Comparison of ENCODE assay signal across 32 mouse cellular contexts in genomic region chr9:80052951-80053350, GRCm38 (mm10). TPM values are rescaled to one million over a fixed set of nuclear protein-coding genes. Genes with fewer than 3 reads are reported as not detected.
"Had no signal": no experiment of that assay in that cellular context is flagged by ENCODE, and none has a peak within 500 bp of the region (broad histone marks: within the 10 kb centered on the region; RNA-seq: fewer than 3 reads in every experiment).

No protein-coding gene starts in this region.

- H3K9me3 ChIP-seq: limb, embryonic 10.5 days; limb, embryonic 15.5 days; liver, embryonic 13.5 days; liver, embryonic 15.5 days; lung, embryonic 15.5 days; midbrain, embryonic 13.5 days; midbrain, embryonic 15.5 days had no signal

- H3K9ac ChIP-seq: limb, embryonic 12.5 days; limb, embryonic 13.5 days; limb, embryonic 15.5 days; liver, embryonic 13.5 days; liver, embryonic 14.5 days; liver, embryonic 15.5 days; liver, postnatal 0 days; lung, embryonic 14.5 days; lung, embryonic 15.5 days; midbrain, embryonic 12.5 days; midbrain, embryonic 13.5 days; midbrain, embryonic 15.5 days; neural tube, embryonic 12.5 days had no signal

- H3K27me3 ChIP-seq: limb, embryonic 12.5 days; limb, embryonic 13.5 days; limb, embryonic 15.5 days; liver, embryonic 13.5 days; liver, embryonic 15.5 days; lung, embryonic 15.5 days; megakaryocyte, embryonic 14.5 days; midbrain, embryonic 12.5 days; midbrain, embryonic 13.5 days; midbrain, embryonic 15.5 days; neural tube, embryonic 12.5 days had no signal

- H3K4me1 ChIP-seq: limb, embryonic 10.5 days; limb, embryonic 12.5 days; limb, embryonic 13.5 days; limb, embryonic 15.5 days; liver, embryonic 13.5 days; liver, embryonic 15.5 days; lung, embryonic 15.5 days; midbrain, embryonic 10.5 days; midbrain, embryonic 12.5 days; midbrain, embryonic 13.5 days; midbrain, embryonic 15.5 days; neural tube, embryonic 12.5 days had no signal

- H3K4me3 ChIP-seq: limb, embryonic 10.5 days; limb, embryonic 12.5 days; limb, embryonic 13.5 days; limb, embryonic 15.5 days; liver, embryonic 13.5 days; liver, embryonic 15.5 days; lung, embryonic 15.5 days; megakaryocyte, embryonic 14.5 days; midbrain, embryonic 10.5 days; midbrain, embryonic 12.5 days; midbrain, embryonic 13.5 days; midbrain, embryonic 15.5 days; myocyte; neural tube, embryonic 12.5 days had no signal

- H3K4me2 ChIP-seq: limb, embryonic 12.5 days; limb, embryonic 13.5 days; limb, embryonic 15.5 days; liver, embryonic 11.5 days; liver, embryonic 13.5 days; liver, embryonic 15.5 days; lung, embryonic 14.5 days; lung, embryonic 15.5 days; midbrain, embryonic 11.5 days; midbrain, embryonic 12.5 days; midbrain, embryonic 13.5 days; midbrain, embryonic 15.5 days; neural tube, embryonic 12.5 days had no signal

- DNase-seq: left cerebral cortex, postnatal 4 days; liver; liver, embryonic 13.5 days; liver, postnatal 0 days; lung, adult 18-20 months; lung, adult 2 months; lung, embryonic 14.5 days; lung, postnatal 10 days; lung, postnatal 14 days; lung, postnatal 36 days; lung, postnatal 4 days; midbrain, embryonic 14.5 days had no signal

- ATAC-seq: liver, postnatal 0 days; lung, postnatal 0 days; midbrain, embryonic 13.5 days; midbrain, embryonic 15.5 days; midbrain, embryonic 16.5 days had no signal

- H3K36me3 ChIP-seq: limb, embryonic 10.5 days; limb, embryonic 12.5 days; limb, embryonic 13.5 days; limb, embryonic 15.5 days; liver, embryonic 13.5 days; liver, embryonic 15.5 days; lung, embryonic 15.5 days; midbrain, embryonic 10.5 days; midbrain, embryonic 12.5 days; midbrain, embryonic 13.5 days; midbrain, embryonic 15.5 days; neural tube, embryonic 12.5 days had no signal

- H3K27ac ChIP-seq: limb, embryonic 10.5 days; limb, embryonic 12.5 days; limb, embryonic 13.5 days; limb, embryonic 15.5 days; liver, embryonic 13.5 days; liver, embryonic 14.5 days; liver, embryonic 15.5 days; lung, embryonic 15.5 days; macrophage; midbrain, embryonic 10.5 days; midbrain, embryonic 12.5 days; midbrain, embryonic 13.5 days; midbrain, embryonic 15.5 days; neural tube, embryonic 12.5 days had no signal

RNA-seq across cellular contexts. Expression of gene Filip1, which starts 40.3 kb away (rescaled TPM):
- total RNA-seq: megakaryocyte-erythroid progenitor cell, adult 5-6 weeks had no signal
- polyA plus RNA-seq: macrophage had no signal
